Mouse (Mus musculus) lung, embryonic 15.5 days (tissue): ENCODE results near the gene Zscan5b. TPM values are rescaled to one million over a fixed set of nuclear protein-coding genes. Genes with fewer than 3 reads are reported as not detected.
"Not testable (repeated sequence)": the region's sequence is repeated elsewhere in the genome, so short reads cannot be mapped to it uniquely, and the experiment has no call there.

ENCODE experiments used
- ATAC-seq: fragments of 200-750 bp; cut with Nextera tagmentation; 2 replicates; pipeline ENCODE4 v1.8.0; 2017; ENCODE audit warnings: moderate number of reproducible peaks, borderline replicate concordance; ENCODE audit not compliant: low FRiP score, low TSS enrichment; ENCODE audit errors: extremely low read depth
- H3K27ac ChIP-seq: fragments of 300-500 bp; sonication (generic); 2 replicates; pipeline ENCODE4 v1.5.1; 2015; ENCODE audit warnings: moderate library complexity, mild to moderate bottlenecking, inconsistent platforms
- H3K27me3 ChIP-seq: fragments of 300-500 bp; sonication (generic); 2 replicates; pipeline ENCODE4 v1.6.1; 2015; ENCODE audit warnings: inconsistent platforms
- H3K36me3 ChIP-seq: fragments of 300-500 bp; sonication (generic); 2 replicates; pipeline ENCODE4 v1.6.1; 2015; ENCODE audit warnings: inconsistent platforms
- H3K4me1 ChIP-seq: fragments of 300-500 bp; sonication (generic); 2 replicates; pipeline ENCODE4 v1.6.1; 2015; ENCODE audit warnings: inconsistent platforms
- H3K4me2 ChIP-seq: fragments of 300-500 bp; sonication (generic); 2 replicates; pipeline ENCODE4 v1.6.1; 2015; ENCODE audit warnings: inconsistent platforms, mild to moderate bottlenecking, moderate library complexity
- H3K4me3 ChIP-seq: fragments of 300-500 bp; sonication (generic); 2 replicates; pipeline ENCODE4 v1.5.1; 2015; ENCODE audit warnings: mild to moderate bottlenecking, inconsistent platforms
- H3K9ac ChIP-seq: fragments of 300-500 bp; sonication (generic); 2 replicates; pipeline ENCODE4 v1.6.1; 2015; ENCODE audit warnings: inconsistent platforms
- H3K9me3 ChIP-seq: fragments of 300-500 bp; sonication (generic); 2 replicates; pipeline ENCODE4 v1.6.1; 2016; ENCODE audit warnings: inconsistent platforms
- WGBS: fragments of 180-500 bp; shearing (Covaris S2); methylation state at CpG from one replicate; pipeline ENCODE4 v1.1.7; 2015; 5-methylcytosine and 5-hydroxymethylcytosine counted together
- polyA plus RNA-seq: library from polyadenylated mRNA; unstranded; fragments of >200 nt; fragmentation: Nextera tagmentation; extraction: Ambion mirVana; gene quantifications from 2 replicates; pipeline ENCODE4 v1.2.1, GENCODE M21; 2015

Gene Zscan5b
- polyA plus RNA-seq, 1 experiment from 2014 or later = not detected

DNA sequence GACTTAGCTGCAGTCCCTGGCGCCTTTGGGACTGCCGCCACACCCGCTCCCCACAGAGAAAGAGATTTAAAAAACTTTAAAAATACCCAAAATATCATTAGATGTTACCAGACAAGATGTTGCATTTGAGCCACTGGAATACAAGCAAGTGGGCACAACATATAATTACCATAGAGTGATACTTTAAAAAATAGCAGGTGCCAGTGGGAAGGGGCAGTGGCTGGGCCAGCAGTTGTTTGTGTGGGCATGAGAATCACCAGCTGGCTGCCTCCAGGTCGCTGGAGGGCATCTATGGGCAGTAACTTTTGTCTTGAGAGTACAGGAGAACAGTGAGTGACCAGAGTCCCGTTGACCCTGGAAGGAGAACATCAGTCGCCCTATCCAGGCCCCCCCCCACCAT is 30.3 kb downstream of the Zscan5b start, which contains the start of gene Epp13:
TSS of gene Epp13 (plus strand) at position 301 of the 400 bp plus-strand sequence.
- no peaks in the 10 kb centered on the region for H3K9me3 ChIP-seq
- no peak for ATAC-seq
- no peak within 1 kb of the TSS for H3K9ac ChIP-seq
- no peak within 1 kb of the TSS for H3K27ac ChIP-seq
- H3K36me3 ChIP-seq = no peaks in the 10 kb centered on the region
- H3K4me3 ChIP-seq = no peak within 1 kb of the TSS
- 84% methylated on average over 6 of the region's 6 CpGs for WGBS
- H3K27me3 ChIP-seq = no peaks in the 10 kb centered on the region
- H3K4me1 ChIP-seq = no peaks in the 10 kb centered on the region
- H3K4me2 ChIP-seq = no peak within 1 kb of the TSS

DNA sequence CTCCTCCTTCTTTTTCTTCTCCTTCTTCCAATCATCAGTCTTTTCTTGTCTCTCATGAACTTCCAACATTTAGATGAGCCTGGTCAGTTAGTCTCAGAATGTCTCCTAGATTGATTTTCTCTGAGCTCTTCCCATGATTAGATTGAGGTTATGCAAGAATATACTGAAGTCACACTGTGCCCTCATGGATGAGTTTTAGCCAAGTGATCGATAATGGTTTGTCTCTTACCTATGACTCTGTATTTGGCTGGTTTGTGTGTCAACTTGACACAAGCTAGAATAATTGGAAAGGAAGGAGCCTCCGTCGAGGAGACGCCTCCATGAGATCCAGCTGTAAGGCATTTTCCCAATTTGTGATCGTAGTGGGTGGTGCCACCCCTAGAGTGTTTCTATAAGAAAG is 32.4 kb downstream of the Zscan5b start:
- no peaks in the 10 kb centered on the region for H3K4me1 ChIP-seq
- 88% methylated on average over 5 of the region's 5 CpGs for WGBS

DNA sequence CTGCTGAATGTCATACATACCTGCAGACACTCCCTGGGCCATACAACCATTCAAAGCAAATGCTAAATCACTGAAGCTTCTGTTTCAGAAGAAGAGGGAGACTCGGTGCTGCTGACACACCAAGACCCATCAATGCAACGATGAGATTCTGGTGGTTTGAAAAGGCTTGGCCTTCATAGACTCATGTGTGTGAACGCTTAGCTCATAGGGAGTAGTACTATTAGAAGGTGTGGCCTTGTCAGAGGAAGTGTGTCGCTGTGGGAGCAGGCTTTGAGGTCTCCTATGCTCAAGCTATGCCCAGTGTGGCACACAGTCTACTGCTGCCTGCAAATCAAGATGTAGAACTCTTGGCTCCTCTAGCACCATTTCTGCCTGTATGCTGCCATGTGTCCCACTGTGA is 35.3 kb downstream of the Zscan5b start:
- Histone ChIP-seq H3K4me2 (no peak overlapping the region), H3K9me3 (no peaks in the 10 kb centered on the region), H3K27me3 (no peaks in the 10 kb centered on the region), H3K36me3 (no peaks in the 10 kb centered on the region), H3K27ac (no peak overlapping the region), H3K4me1 (no peaks in the 10 kb centered on the region), H3K4me3 (no peak overlapping the region), H3K9ac (no peak overlapping the region)
- no peak for ATAC-seq
- 80% methylated on average over 4 of the region's 4 CpGs for WGBS

More for the DNA sequence above, 32.4 kb downstream of the Zscan5b start:
- Histone ChIP-seq H3K27me3 (no peaks in the 10 kb centered on the region), H3K36me3 (no peaks in the 10 kb centered on the region), H3K27ac (no peak overlapping the region), H3K4me3 (no peak overlapping the region), H3K9ac (no peak overlapping the region), H3K4me2 (no peak overlapping the region), H3K9me3 (no peaks in the 10 kb centered on the region)
- ATAC-seq = no peak

DNA sequence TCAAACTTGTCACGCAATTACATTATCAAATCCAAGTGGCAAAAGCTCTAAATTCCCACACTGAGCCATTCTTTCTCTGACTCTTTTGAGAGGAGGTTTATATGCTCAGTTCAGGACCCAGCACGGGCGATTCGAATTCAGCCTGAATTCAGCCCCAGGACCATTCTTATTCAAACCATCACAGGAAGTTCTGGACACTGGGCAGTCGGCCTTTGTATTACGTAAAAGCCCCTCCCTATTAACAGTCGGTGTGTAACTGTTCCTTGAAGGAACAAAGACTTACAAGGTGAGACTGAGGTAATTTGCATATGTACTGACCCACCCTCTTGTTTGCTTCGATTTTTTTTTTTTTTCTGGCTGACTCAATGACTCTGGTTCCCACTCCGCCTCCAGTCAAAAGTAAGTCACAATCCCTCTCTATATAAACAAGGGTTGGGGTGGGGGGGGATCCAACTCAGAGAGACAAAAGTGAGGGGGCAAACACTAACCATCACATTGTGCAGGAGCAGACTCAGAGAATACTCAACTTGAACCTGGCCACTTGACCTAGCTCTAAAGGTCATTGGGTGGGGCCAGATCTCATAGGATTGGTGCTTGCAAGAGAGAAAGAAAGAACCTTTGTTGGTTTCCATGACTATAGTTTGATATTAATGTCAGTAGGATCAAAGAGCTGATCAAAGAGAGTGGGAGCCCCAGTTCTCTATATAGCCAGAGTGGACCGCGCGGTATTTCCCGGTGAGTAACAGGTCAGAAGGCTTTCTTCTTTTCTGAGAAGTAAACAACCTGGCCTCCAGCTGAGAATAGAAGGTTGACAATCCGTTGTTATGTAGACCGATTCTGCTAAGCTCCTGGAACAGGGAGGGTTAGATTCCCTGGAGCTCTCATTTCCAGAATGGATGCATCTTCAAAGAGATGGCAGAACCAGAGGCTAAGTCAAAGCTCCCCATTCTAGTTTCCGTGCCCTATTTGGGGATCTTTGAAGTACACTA is 36.4 kb downstream of the Zscan5b start:
- no peak for ATAC-seq

DNA sequence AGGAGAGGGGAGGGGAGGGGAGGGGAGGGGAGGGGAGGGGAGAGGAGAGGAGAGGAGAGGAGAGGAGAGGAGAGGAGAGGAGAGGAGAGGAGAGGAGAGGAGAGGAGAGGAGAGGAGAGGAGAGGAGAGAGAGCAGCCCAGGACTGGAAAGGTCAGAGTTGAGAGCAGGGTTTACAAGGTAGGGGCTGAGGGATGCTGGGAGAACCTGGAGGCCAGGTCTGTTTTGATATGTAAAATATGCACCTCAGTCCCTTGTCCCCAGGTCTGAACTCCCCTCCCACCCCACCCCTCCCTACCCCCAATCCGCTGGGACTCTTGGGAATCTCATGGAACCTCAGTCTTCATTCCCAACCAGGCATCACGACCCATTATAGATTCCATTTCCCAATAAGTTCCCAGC is 37.9 kb downstream of the Zscan5b start:
- not testable (repeated sequence) for H3K4me1 ChIP-seq, H3K9ac ChIP-seq, H3K27ac ChIP-seq, H3K4me2 ChIP-seq, ATAC-seq, H3K27me3 ChIP-seq, H3K36me3 ChIP-seq, H3K9me3 ChIP-seq, H3K4me3 ChIP-seq
- 46% methylated on average over 2 of the region's 2 CpGs for WGBS

More for the DNA sequence above, 36.4 kb downstream of the Zscan5b start:
- Histone ChIP-seq H3K27me3 (no peaks in the 10 kb centered on the region), H3K36me3 (no peaks in the 10 kb centered on the region), H3K4me2 (no peak overlapping the region), H3K9ac (no peak overlapping the region), H3K27ac (no peak overlapping the region), H3K4me1 (no peaks in the 10 kb centered on the region), H3K4me3 (no peak overlapping the region), H3K9me3 (no peaks in the 10 kb centered on the region)
- WGBS = 42% methylated on average over 16 of the region's 16 CpGs

DNA sequence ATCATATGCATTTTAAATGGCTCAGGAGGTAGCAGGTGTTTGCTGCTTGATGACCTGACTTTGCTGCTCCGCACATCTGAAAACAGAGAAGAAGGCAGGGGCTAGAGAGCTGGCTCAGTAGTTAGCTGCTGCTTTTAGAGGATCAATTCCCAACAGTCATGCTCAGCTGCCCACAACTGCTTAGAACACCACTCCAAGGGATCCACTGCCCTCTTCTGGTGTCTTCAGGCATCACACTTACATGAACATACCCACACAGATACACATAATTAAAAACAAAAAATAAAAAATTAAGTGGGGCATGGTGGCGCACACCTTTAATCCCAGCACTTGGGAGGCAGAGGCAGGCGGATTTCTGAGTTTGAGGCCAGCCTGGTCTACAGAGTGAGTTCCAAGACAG is 40.0 kb downstream of the Zscan5b start:
- Histone ChIP-seq H3K9ac (no peak overlapping the region), H3K9me3 (no peaks in the 10 kb centered on the region), H3K36me3 (no peaks in the 10 kb centered on the region), H3K4me3 (no peak overlapping the region), H3K27ac (no peak overlapping the region), H3K4me1 (no peaks in the 10 kb centered on the region), H3K4me2 (no peak overlapping the region), H3K27me3 (no peaks in the 10 kb centered on the region)
- 77% methylated on average over 3 of the region's 3 CpGs for WGBS
- ATAC-seq = no peak

DNA sequence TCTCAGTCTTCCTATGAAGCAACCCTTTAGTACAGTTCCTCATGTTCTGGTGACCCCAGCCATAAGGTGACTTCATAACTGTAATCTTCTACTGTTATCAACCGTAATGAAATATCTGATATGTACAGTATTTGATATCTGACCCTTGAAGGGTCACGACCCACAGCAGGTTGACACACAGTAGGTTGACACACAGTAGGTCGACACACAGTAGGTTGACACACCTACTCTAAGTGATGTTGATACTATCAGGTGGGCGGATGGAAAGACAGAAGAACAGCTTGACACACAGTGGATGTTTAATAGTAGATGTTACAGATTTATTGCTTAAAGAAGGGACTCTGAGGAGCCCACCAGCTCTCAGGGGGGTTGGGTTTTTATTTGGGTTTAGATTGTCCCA is 40.9 kb downstream of the Zscan5b start:
- Histone ChIP-seq H3K4me2 (no peak overlapping the region), H3K27ac (no peak overlapping the region), H3K36me3 (no peaks in the 10 kb centered on the region), H3K27me3 (no peaks in the 10 kb centered on the region), H3K9ac (no peak overlapping the region), H3K4me3 (no peak overlapping the region), H3K9me3 (no peaks in the 10 kb centered on the region), H3K4me1 (no peaks in the 10 kb centered on the region)
- WGBS = 73% methylated on average over 4 of the region's 4 CpGs
- ATAC-seq = no peak

DNA sequence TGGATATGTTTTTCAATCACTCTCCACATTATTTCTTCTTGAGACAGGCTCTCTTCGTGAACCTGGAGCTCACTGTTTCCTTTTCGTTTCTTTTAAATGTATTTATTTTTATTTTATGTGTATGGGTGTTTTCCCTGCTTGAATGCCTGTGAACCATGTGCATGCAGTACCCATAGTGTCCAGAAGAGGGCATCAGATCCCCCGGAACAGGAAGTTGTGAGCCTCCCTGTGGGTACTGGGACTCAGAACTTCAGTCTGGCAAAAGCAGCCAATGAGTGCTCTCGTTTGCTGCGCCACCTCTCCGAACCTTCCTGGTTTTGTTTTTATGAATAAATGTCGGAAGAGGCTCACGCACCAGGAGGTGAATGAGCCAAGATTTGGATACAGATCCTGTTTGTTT is 43.6 kb downstream of the Zscan5b start:
- ATAC-seq = no peak
- no peak overlapping the region for H3K9ac ChIP-seq
- H3K36me3 ChIP-seq = no peaks in the 10 kb centered on the region
- WGBS = 58% methylated on average over 8 of the region's 8 CpGs
- no peaks in the 10 kb centered on the region for H3K9me3 ChIP-seq
- H3K4me3 ChIP-seq = no peak overlapping the region
- H3K4me2 ChIP-seq = no peak overlapping the region
- no peak overlapping the region for H3K27ac ChIP-seq
- no peaks in the 10 kb centered on the region for H3K4me1 ChIP-seq
- no peaks in the 10 kb centered on the region for H3K27me3 ChIP-seq

DNA sequence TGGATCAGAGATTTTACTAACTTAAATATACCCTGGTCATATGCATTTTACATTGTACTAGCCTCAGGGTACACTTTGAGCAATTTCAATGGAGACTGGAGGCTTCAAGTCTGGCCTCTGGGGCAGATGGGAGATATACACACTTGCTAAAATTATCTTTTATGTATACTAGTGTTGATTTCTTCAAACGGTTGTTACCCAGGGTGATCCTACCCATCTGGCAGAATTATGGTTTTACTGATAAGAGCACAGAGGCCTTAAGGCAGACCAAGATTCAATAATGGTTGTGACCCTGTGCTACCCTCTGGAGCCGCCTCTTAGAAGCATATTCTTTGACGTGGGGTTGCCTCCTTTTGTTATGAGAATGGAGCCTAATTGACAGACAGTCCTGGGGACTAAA is 55.8 kb downstream of the Zscan5b start:
- H3K27me3 ChIP-seq = no peaks in the 10 kb centered on the region
- no peak overlapping the region for H3K9ac ChIP-seq
- H3K4me3 ChIP-seq = no peak overlapping the region
- no peaks in the 10 kb centered on the region for H3K9me3 ChIP-seq
- no peak for ATAC-seq
- WGBS = 35% methylated on average over 3 of the region's 3 CpGs
- no peak overlapping the region for H3K4me2 ChIP-seq
- no peak overlapping the region for H3K27ac ChIP-seq
- H3K36me3 ChIP-seq = no peaks in the 10 kb centered on the region
- peaks cover 2% of the 10 kb centered on the region; the same call in 1 of the 2 replicates for H3K4me1 ChIP-seq

DNA sequence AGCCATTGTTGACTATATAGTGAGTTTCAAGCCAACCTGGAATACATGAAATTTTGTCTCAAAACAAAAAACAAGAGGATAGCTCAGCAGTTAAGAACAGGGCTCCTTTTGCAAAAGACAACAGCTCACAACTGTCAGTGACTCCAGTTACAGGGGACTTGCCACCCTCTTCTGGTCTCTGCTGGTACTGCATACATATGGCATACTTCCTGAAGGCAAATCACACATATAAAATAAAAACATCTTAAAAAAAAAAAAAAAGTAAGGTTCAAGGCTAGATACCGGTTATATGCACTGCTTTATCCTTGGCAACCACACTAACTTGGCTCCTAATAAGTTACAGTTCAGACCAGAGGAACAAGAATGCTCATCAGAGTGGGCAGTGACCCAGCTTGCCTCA is 60.7 kb downstream of the Zscan5b start:
- ATAC-seq = no peak
- 0% methylated on average over 1 of the region's 1 CpGs for whole genome bisulfite sequencing
- Histone ChIP-seq H3K4me3 (peak overlapping the region; percentile 56), H3K36me3 (no peaks in the 10 kb centered on the region), H3K27me3 (no peaks in the 10 kb centered on the region), H3K27ac (no peak overlapping the region), H3K9me3 (no peaks in the 10 kb centered on the region), H3K9ac (peak overlapping the region; percentile 57), H3K4me2 (peak overlapping the region; percentile 69), H3K4me1 (peaks cover 18% of the 10 kb centered on the region)

DNA sequence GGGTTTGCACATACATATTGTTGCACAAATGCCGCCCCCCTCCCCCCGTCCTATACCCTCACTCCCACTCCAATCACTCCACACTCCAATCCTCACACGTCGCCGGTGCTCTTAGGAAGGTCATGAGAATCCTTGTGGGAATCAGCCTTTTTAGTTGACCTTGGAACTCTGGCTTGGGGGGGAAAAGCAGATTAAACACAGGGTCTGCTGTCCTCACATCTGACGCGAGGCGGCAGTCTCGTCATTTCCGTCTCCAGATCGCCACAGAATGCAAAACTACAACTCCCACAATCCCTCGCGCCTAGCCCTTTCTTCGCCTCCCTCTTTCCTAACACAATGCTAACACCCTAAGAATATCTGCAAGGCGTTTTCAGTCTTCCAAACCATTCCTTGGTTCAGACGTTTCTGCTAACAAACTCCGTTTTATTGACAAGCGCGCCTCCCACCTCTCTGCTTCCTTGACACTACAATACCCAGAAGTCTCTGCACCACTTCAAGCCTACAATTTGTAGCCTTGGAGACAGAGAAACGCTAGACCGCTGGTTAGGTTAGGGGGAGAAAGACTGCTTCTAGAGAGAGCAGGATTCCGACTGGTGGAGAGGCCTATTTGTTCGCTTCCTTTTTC is 61.5 kb downstream of the Zscan5b start:
- H3K27ac ChIP-seq = peak overlapping the region; percentile 93

DNA sequence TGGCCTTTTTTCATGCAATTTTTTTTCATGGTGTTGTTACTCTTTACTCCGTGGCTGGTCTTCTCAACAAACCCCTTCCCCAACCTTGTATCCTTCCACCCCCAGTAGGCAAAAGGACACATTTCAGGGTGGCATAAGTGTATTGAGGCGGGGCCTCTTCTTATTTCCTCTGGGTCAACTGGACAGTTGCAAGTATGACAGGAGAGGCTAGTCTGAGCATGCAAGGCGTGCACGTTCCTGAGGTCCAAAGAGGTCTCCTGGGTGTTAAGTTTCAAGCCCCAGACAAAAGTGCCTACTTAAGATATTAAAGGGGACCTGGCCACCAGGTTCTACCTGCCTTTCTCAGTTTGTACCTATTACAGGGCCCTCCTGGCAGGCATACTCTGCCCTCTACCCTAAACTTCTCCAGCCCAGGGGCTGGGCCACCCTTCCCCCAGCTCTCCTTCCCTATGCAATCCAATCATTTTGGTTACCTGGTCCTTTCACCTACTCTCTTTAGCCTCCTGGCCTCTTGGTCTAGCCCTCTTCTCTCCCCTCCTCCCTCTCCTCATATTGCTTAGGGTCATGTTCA is 62.4 kb downstream of the Zscan5b start:
- H3K4me1 ChIP-seq = peaks cover 18% of the 10 kb centered on the region
- no peaks in the 10 kb centered on the region for H3K9me3 ChIP-seq
- H3K9ac ChIP-seq = no peak overlapping the region
- no peaks in the 10 kb centered on the region for H3K27me3 ChIP-seq
- no peak for ATAC-seq
- H3K4me3 ChIP-seq = no peak overlapping the region
- H3K36me3 ChIP-seq = no peaks in the 10 kb centered on the region
- 81% methylated on average over 4 of the region's 4 CpGs for WGBS
- no peak overlapping the region for H3K27ac ChIP-seq
- H3K4me2 ChIP-seq = peak overlapping the region; percentile 69; the same call in 1 of the 2 replicates

More for the DNA sequence above, 61.5 kb downstream of the Zscan5b start:
- H3K4me1 ChIP-seq = peaks cover 18% of the 10 kb centered on the region
- ATAC-seq = peak; percentile 46; the same call in 1 of the 2 replicates
- no peaks in the 10 kb centered on the region for H3K27me3 ChIP-seq
- peak overlapping the region; percentile 57 for H3K9ac ChIP-seq
- peak overlapping the region; percentile 69 for H3K4me2 ChIP-seq
- H3K36me3 ChIP-seq = no peaks in the 10 kb centered on the region
- no peaks in the 10 kb centered on the region for H3K9me3 ChIP-seq
- under 1% methylated on average over 23 of the region's 23 CpGs for WGBS
- peak overlapping the region; percentile 56 for H3K4me3 ChIP-seq
